Mouse (Mus musculus): Measurements from ENCODE around the gene Skiv2l.
"Not testable (repeated sequence)": the region's sequence is repeated elsewhere in the genome, so short reads cannot be mapped to it uniquely, and the experiment has no call there.

Gene Skiv2l

GRCm38 (mm10) chr17:34814818-34815370 lies 35.1 kb downstream of the Skiv2l start:
- no peak for DNase-seq (ENCODE audit: low read depth in 2 of 2, low spot score in 2 of 2)

DNA sequence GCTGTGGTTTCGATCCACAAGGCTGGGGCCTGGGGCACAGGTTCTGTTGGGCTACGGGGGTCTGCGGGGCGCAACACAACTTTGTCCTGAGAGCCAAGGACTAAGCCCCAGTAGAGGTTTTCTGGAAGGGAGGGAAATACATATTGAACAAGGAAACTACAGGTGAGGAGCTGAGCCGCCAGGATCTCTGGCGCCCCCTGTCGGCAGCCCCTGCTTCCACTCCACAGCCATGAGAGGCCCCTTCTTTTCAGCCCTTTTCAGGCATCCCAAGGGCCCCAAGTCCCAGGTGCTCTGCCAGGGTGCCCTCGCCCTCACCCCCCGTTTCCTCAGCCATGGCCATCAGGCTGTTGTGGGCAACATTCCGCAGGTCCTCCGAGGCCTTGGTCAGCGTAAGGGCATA lies 36.3 kb downstream of the Skiv2l start:
- peak; percentile 23 to 32 for DNase-seq (ENCODE audit: low read depth in 2 of 2, low spot score in 2 of 2)

- DNase-seq (ENCODE audit: low read depth in 2 of 2, low spot score in 2 of 2) = no peak
These were observed 38.7 kb downstream of the Skiv2l start for GRCm38 (mm10) chr17:34811275-34811674.

DNA sequence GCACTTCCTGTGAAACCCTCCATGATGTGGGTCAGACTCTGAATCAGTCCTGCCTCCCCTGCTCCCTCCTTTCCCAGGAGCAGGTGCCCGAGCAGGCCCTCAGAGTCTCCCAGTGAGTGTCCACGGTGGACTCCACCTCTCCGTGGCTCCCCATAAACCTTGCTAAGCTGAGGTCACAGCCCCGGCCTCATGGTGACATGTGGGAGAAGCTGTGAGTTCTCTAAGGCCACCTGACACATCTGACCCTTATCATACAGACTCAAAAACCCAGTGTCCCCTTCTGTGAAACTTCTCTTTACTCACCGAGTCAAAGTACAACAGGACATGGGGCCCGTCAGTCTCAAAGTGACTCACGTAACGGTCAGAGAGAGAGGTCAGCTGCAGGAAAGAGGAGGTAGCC lies 39.2 kb downstream of the Skiv2l start:
- DNase-seq (ENCODE audit: low read depth in 2 of 2, low spot score in 2 of 2) = not testable (repeated sequence)

GRCm38 (mm10) chr17:34810411-34810810 lies 39.6 kb downstream of the Skiv2l start:
- not testable (repeated sequence) for DNase-seq (ENCODE audit: low read depth in 2 of 2, low spot score in 2 of 2)

GRCm38 (mm10) chr17:34808599-34809205 lies 41.3 kb downstream of the Skiv2l start:
- no peak for DNase-seq (ENCODE audit: low read depth in 2 of 2, low spot score in 2 of 2)

DNA sequence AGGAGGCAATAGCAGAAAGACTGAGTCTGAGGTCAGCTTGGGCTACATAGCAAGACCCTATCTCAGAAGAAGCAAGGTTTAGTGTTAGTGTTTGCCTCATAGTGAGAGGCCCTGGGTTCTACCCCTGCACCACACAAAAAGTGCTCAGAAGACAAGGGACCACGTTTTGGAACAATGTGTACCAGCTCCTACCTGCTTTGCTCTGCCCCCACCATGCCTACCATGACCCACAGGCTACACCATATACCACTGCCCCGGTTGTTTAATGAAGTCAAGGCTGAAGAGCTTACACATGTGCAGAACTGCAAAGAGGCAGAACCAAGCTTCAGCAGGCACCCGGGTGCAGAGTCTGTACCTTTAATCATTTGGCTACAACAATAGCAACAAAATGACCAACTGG lies 42.8 kb downstream of the Skiv2l start:
- DNase-seq (ENCODE audit: low read depth in 2 of 2, low spot score in 2 of 2) = no peak

- DNase-seq (ENCODE audit: low read depth in 2 of 2, low spot score in 2 of 2) = no peak
These were observed 45.0 kb downstream of the Skiv2l start for GRCm38 (mm10) chr17:34804871-34805562.

DNA sequence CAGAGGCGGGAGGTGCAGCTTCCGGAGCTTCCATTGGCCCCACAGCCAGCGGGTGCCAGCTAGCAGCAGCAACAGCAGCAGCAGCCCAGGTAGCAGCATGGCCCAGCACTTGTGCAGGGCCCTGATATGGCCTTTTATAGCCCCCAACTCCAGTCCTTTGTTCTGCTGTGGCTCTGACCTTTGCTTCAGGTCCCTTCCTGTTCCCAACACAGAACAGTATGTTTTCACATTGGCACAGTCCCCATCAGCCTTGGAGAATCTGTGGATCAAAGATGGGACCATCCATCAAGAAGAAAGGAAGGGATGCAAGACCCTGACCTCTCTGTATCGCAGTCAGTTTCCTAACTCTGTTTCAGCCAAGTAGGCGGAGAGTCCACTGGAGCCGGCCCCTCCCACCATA lies 45.7 kb downstream of the Skiv2l start, which contains the start of gene Cyp21a1:
Gene Cyp21a1 (minus strand): TSS at position 261 of the 400 bp plus-strand sequence.
- DNase-seq (ENCODE audit: low read depth in 2 of 2, low spot score in 2 of 2) = not testable (repeated sequence)

DNA sequence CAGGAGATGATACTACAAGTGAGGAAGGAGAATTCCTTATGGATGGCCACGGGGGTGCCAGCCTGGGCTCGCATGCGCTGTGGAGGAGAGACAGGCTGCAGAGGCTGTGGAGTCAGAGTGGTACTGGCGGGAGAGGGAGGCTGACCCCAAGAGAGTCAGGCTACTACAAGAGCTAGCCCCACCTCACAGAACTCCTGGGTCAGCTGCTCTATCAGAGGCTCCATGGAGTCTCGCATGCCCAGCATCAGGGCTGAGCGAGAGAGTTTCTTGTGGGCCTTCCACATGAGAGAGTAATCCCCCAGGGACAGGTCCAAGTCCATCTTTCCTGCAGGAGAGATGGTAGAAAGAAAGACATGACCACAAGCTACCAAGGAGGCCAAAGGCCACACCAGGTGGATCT lies 46.6 kb downstream of the Skiv2l start:
- not testable (repeated sequence) for DNase-seq (ENCODE audit: low read depth in 2 of 2, low spot score in 2 of 2)

- not testable (repeated sequence) for DNase-seq (ENCODE audit: low read depth in 2 of 2, low spot score in 2 of 2)
These were observed 47.3 kb downstream of the Skiv2l start for GRCm38 (mm10) chr17:34802756-34803155.

GRCm38 (mm10) chr17:34800781-34801305 lies 49.2 kb downstream of the Skiv2l start:
- not testable (repeated sequence) for DNase-seq (ENCODE audit: low read depth in 2 of 2, low spot score in 2 of 2)

DNA sequence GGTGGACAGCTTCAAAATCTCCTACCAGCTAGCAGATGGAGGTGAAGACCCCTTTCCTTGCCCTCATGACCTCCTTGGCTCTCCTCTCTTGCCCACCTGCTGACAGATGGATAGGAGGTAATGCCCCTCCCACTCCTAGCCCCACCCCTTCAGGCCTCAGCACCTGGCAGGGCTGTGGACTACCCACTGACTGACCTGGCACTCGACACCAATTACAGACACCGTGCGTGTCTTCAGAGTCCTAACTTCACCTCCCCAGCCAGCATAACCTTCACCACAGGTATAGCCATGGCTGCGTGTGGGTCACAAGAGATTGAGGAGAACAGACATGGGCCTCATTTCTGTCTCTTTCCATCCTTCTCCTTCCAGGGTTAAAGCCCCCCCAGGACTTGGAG lies 50.5 kb downstream of the Skiv2l start:
- DNase-seq (ENCODE audit: low read depth in 2 of 2, low spot score in 2 of 2) = no peak

- DNase-seq (ENCODE audit: low read depth in 2 of 2, low spot score in 2 of 2) = no peak
These were observed 51.0 kb downstream of the Skiv2l start for GRCm38 (mm10) chr17:34798866-34799530.

DNA sequence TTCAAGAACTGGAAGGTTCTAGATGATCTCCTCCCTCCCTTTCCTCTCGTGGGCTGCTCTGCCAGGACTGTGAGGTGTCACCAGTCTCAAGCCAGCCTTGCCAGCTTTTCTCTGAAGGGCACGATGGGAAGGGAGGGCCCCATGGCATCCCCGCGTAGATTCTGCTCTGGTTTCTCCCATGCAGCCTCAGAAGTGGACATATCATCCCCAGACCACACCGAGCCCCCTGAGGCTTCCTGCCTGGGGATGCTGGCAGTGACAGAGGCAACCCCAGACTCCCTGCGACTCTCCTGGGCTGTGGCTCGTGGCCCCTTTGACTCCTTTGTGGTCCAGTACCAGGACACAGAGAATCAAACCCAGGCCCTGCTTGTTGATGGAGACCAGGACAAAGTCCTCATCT lies 51.9 kb downstream of the Skiv2l start:
- not testable (repeated sequence) for DNase-seq (ENCODE audit: low read depth in 2 of 2, low spot score in 2 of 2)

GRCm38 (mm10) chr17:34797211-34797995 lies 52.6 kb downstream of the Skiv2l start:
- DNase-seq (ENCODE audit: low read depth in 2 of 2, low spot score in 2 of 2) = not testable (repeated sequence)

- no peak for DNase-seq (ENCODE audit: low read depth in 2 of 2, low spot score in 2 of 2)
These were observed 53.5 kb downstream of the Skiv2l start for GRCm38 (mm10) chr17:34796311-34797140.

GRCm38 (mm10) chr17:34795633-34796032 lies 54.4 kb downstream of the Skiv2l start:
- DNase-seq (ENCODE audit: low read depth in 2 of 2, low spot score in 2 of 2) = peak in 1 of 2 experiments; percentile 23

- DNase-seq (ENCODE audit: low read depth in 2 of 2, low spot score in 2 of 2) = no peak
These were observed 55.0 kb downstream of the Skiv2l start for GRCm38 (mm10) chr17:34795016-34795415.

Measured in CD8-positive naive resting alpha-beta T cell, adult 2 months (primary cell).